Mouse (Mus musculus): Measurements from ENCODE around the gene Olfr744. TPM values are rescaled to one million over a fixed set of nuclear protein-coding genes. Genes with fewer than 3 reads are reported as not detected.
"Not testable (repeated sequence)": the region's sequence is repeated elsewhere in the genome, so short reads cannot be mapped to it uniquely, and the experiment has no call there.

Gene Olfr744
- not detected in 2 replicates for polyA plus RNA-seq (2016; fragmentation: Nextera tagmentation; extraction: Ambion mirVana)

GRCm38 (mm10) chr14:50614579-50614978, at the start of gene Olfr744:
Gene Olfr744, plus strand, starts transcription at chr14:50614879.
- Histone ChIP-seq H3K27ac (no peak within 1 kb of the TSS), H3K9me3 (0 out of 2 replicates have a peak, but pooled peaks cover 2% of the 10 kb centered on the region), H3K36me3 (replicated peaks) (no peaks in the 10 kb centered on the region), H3K27me3 (no peaks in the 10 kb centered on the region), H3K4me3 (replicated peaks) (no peak within 1 kb of the TSS), H3K9ac (no peak within 1 kb of the TSS), H3K4me1 (no peaks in the 10 kb centered on the region), H3K4me2 (no peak within 1 kb of the TSS)
- ATAC-seq (ENCODE audit: low FRiP score) = no peak
- WGBS = 94% methylated on average over 2 of the region's 2 CpGs

GRCm38 (mm10) chr14:50573056-50573455, 41.6 kb upstream of the Olfr744 start:
- H3K36me3 ChIP-seq (replicated peaks); H3K4me2 ChIP-seq; ATAC-seq (ENCODE audit: low FRiP score); H3K9me3 ChIP-seq; H3K4me1 ChIP-seq; H3K4me3 ChIP-seq (replicated peaks); H3K9ac ChIP-seq; H3K27ac ChIP-seq; H3K27me3 ChIP-seq: not testable (repeated sequence)
- WGBS = 54% methylated on average over 1 of the region's 1 CpGs

- ATAC-seq (ENCODE audit: low FRiP score) = no peak
- H3K27me3 ChIP-seq = no peaks in the 10 kb centered on the region
- H3K36me3 ChIP-seq (replicated peaks) = no peaks in the 10 kb centered on the region
- H3K4me3 ChIP-seq (replicated peaks) = no peak within 1 kb of the TSS
- no peaks in the 10 kb centered on the region for H3K4me1 ChIP-seq
- H3K9ac ChIP-seq = no peak within 1 kb of the TSS
- H3K27ac ChIP-seq = no peak within 1 kb of the TSS
- no peak within 1 kb of the TSS for H3K4me2 ChIP-seq
- no peaks in the 10 kb centered on the region for H3K9me3 ChIP-seq
- 81% methylated on average over 2 of the region's 2 CpGs for WGBS
Measured at GRCm38 (mm10) chr14:50639088-50639487, 24.4 kb downstream of the Olfr744 start, which contains the start of gene Olfr745. Gene Olfr745, plus strand, starts transcription at chr14:50639388.

- Histone ChIP-seq H3K27me3 (no peaks in the 10 kb centered on the region), H3K4me1 (no peaks in the 10 kb centered on the region), H3K36me3 (replicated peaks) (no peaks in the 10 kb centered on the region), H3K9ac (no peak within 1 kb of the TSS), H3K4me3 (replicated peaks) (no peak within 1 kb of the TSS), H3K9me3 (no peaks in the 10 kb centered on the region), H3K27ac (no peak within 1 kb of the TSS), H3K4me2 (no peak within 1 kb of the TSS)
- no peak for ATAC-seq (ENCODE audit: low FRiP score)
Measured at GRCm38 (mm10) chr14:50646783-50647182, 32.1 kb downstream of the Olfr744 start, which contains the start of gene Olfr746. Gene Olfr746, plus strand, starts transcription at chr14:50647083.

Other genes with a start within 250 kb of the Olfr744 start
- gene Olfr736, start 233.7 kb upstream of the Olfr744 start, polyA plus RNA-seq (2016; fragmentation: Nextera tagmentation; extraction: Ambion mirVana) = not detected in 2 replicates
- not detected in 2 replicates for gene Olfr738, start 207.3 kb upstream of the Olfr744 start, polyA plus RNA-seq (2016; fragmentation: Nextera tagmentation; extraction: Ambion mirVana)
- gene Olfr739, start 196.3 kb upstream of the Olfr744 start, polyA plus RNA-seq (2016; fragmentation: Nextera tagmentation; extraction: Ambion mirVana) = not detected in 2 replicates
- not detected in 2 replicates for gene Olfr740, start 169.3 kb upstream of the Olfr744 start, polyA plus RNA-seq (2016; fragmentation: Nextera tagmentation; extraction: Ambion mirVana)
- gene Olfr741, start 142.1 kb upstream of the Olfr744 start, polyA plus RNA-seq (2016; fragmentation: Nextera tagmentation; extraction: Ambion mirVana) = not detected in 2 replicates
- not detected in 2 replicates for gene Olfr742, start 111.3 kb upstream of the Olfr744 start, polyA plus RNA-seq (2016; fragmentation: Nextera tagmentation; extraction: Ambion mirVana)
- gene Olfr743, start 93.0 kb upstream of the Olfr744 start, polyA plus RNA-seq (2016; fragmentation: Nextera tagmentation; extraction: Ambion mirVana) = not detected in 2 replicates
- gene Olfr745, start 24.5 kb downstream of the Olfr744 start, polyA plus RNA-seq (2016; fragmentation: Nextera tagmentation; extraction: Ambion mirVana) = 0.14 TPM in 1 of 2 replicates, not detected in the other
- gene Olfr746, start 32.2 kb downstream of the Olfr744 start, polyA plus RNA-seq (2016; fragmentation: Nextera tagmentation; extraction: Ambion mirVana) = not detected in 2 replicates
- gene Olfr747, start 78.3 kb downstream of the Olfr744 start, polyA plus RNA-seq (2016; fragmentation: Nextera tagmentation; extraction: Ambion mirVana) = not detected in 2 replicates
- gene Olfr748, start 92.5 kb downstream of the Olfr744 start, polyA plus RNA-seq (2016; fragmentation: Nextera tagmentation; extraction: Ambion mirVana) = 0.05 TPM in 1 of 2 replicates, not detected in the other
- gene Olfr749, start 130.2 kb downstream of the Olfr744 start, polyA plus RNA-seq (2016; fragmentation: Nextera tagmentation; extraction: Ambion mirVana) = not detected in 2 replicates
- gene Ttc5, start 170.6 kb downstream of the Olfr744 start, polyA plus RNA-seq (2016; fragmentation: Nextera tagmentation; extraction: Ambion mirVana) = 114 and 115 TPM in 2 replicates
- gene Ccnb1ip1, start 192.9 kb downstream of the Olfr744 start, polyA plus RNA-seq (2016; fragmentation: Nextera tagmentation; extraction: Ambion mirVana) = not detected in 2 replicates
- 58.9 and 67.6 TPM in 2 replicates for gene Parp2, start 193.0 kb downstream of the Olfr744 start, polyA plus RNA-seq (2016; fragmentation: Nextera tagmentation; extraction: Ambion mirVana)